Comparison of ENCODE assay signal across 26 mouse cellular contexts in genomic region chr2:152556655-152557054, GRCm38 (mm10). TPM values are rescaled to one million over a fixed set of nuclear protein-coding genes. Genes with fewer than 3 reads are reported as not detected.
"Had no signal": no experiment of that assay in that cellular context is flagged by ENCODE, and none has a peak within 500 bp of the region (broad histone marks: within the 10 kb centered on the region; RNA-seq: fewer than 3 reads in every experiment).

No protein-coding gene starts in this region.

- DNase-seq: liver, postnatal 0 days; lung, adult 2 months; lung, postnatal 14 days; lung, postnatal 36 days; right cerebral cortex, postnatal 14 days; thymus, adult 2 months; thymus, postnatal 25 days; thymus, postnatal 4 days had no signal

- H3K9me3 ChIP-seq: lung, embryonic 15.5 days; midbrain, embryonic 13.5 days; midbrain, embryonic 15.5 days; neural tube, embryonic 13.5 days; neural tube, embryonic 15.5 days; stomach, embryonic 15.5 days had no signal

- H3K4me3 ChIP-seq: lung, embryonic 15.5 days; megakaryocyte, embryonic 14.5 days; midbrain, embryonic 13.5 days; midbrain, embryonic 15.5 days; neural tube, embryonic 13.5 days; neural tube, embryonic 15.5 days; stomach, embryonic 15.5 days had no signal

- H3K36me3 ChIP-seq: lung, embryonic 15.5 days; midbrain, embryonic 13.5 days; midbrain, embryonic 15.5 days; neural tube, embryonic 13.5 days; neural tube, embryonic 15.5 days; stomach, embryonic 15.5 days had no signal

- H3K27ac ChIP-seq: lung, embryonic 15.5 days; macrophage; midbrain, embryonic 13.5 days; midbrain, embryonic 15.5 days; neural tube, embryonic 13.5 days; neural tube, embryonic 15.5 days; stomach, embryonic 15.5 days; stomach, postnatal 0 days had no signal

- H3K4me1 ChIP-seq: neural tube, embryonic 13.5 days; stomach, embryonic 15.5 days had no signal

- H3K27me3 ChIP-seq: lung, embryonic 15.5 days; midbrain, embryonic 13.5 days; midbrain, embryonic 15.5 days; neural tube, embryonic 13.5 days; neural tube, embryonic 15.5 days; stomach, embryonic 15.5 days had no signal

- ATAC-seq: liver, postnatal 0 days; lung, postnatal 0 days; midbrain, embryonic 13.5 days; midbrain, embryonic 15.5 days had no signal

- H3K4me2 ChIP-seq: lung, embryonic 15.5 days; midbrain, embryonic 11.5 days; midbrain, embryonic 13.5 days; midbrain, embryonic 15.5 days; neural tube, embryonic 13.5 days; neural tube, embryonic 15.5 days; stomach, embryonic 15.5 days had no signal

- H3K9ac ChIP-seq: liver, postnatal 0 days; lung, embryonic 15.5 days; midbrain, embryonic 13.5 days; midbrain, embryonic 15.5 days; neural tube, embryonic 13.5 days; neural tube, embryonic 15.5 days; stomach, embryonic 15.5 days had no signal

RNA-seq across cellular contexts. Expression of gene Gm17416, which starts 12.5 kb away (rescaled TPM):
- total RNA-seq: megakaryocyte progenitor cell, adult 5-6 weeks; midbrain, postnatal 0 days; monocyte, adult 5-6 weeks had no signal
- polyA plus RNA-seq: liver, postnatal 0 days; lung, adult 2 months; lung, embryonic 15.5 days; lung, postnatal 0 days; macrophage; midbrain, embryonic 11.5 days; midbrain, embryonic 13.5 days; midbrain, embryonic 15.5 days; midbrain, postnatal 0 days; neural tube, embryonic 11.5 days; neural tube, embryonic 13.5 days; neural tube, embryonic 15.5 days; spleen, adult 2 months; stomach, embryonic 15.5 days; stomach, postnatal 0 days; testis, adult 2 months; thymus, adult 2 months; urinary bladder, adult 2 months had no signal

RNA-seq across cellular contexts. Expression of gene Defb21, which starts 15.9 kb away (rescaled TPM):
- total RNA-seq: megakaryocyte progenitor cell, adult 5-6 weeks; midbrain, postnatal 0 days; monocyte, adult 5-6 weeks had no signal
- polyA plus RNA-seq: liver, postnatal 0 days; lung, adult 2 months; lung, embryonic 15.5 days; lung, postnatal 0 days; macrophage; midbrain, embryonic 11.5 days; midbrain, embryonic 13.5 days; midbrain, embryonic 15.5 days; midbrain, postnatal 0 days; neural tube, embryonic 11.5 days; neural tube, embryonic 13.5 days; neural tube, embryonic 15.5 days; spleen, adult 2 months; stomach, embryonic 15.5 days; stomach, postnatal 0 days; thymus, adult 2 months; urinary bladder, adult 2 months had no signal

RNA-seq across cellular contexts. Expression of gene Defb29, which starts 16.8 kb away (rescaled TPM):
- total RNA-seq: megakaryocyte progenitor cell, adult 5-6 weeks; midbrain, postnatal 0 days; monocyte, adult 5-6 weeks had no signal
- polyA plus RNA-seq: liver, postnatal 0 days; lung, adult 2 months; lung, embryonic 15.5 days; lung, postnatal 0 days; macrophage; midbrain, embryonic 11.5 days; midbrain, embryonic 13.5 days; midbrain, embryonic 15.5 days; midbrain, postnatal 0 days; neural tube, embryonic 11.5 days; neural tube, embryonic 13.5 days; neural tube, embryonic 15.5 days; spleen, adult 2 months; stomach, embryonic 15.5 days; stomach, postnatal 0 days; testis, adult 2 months; thymus, adult 2 months; urinary bladder, adult 2 months had no signal

RNA-seq across cellular contexts. Expression of gene Defb19, which starts 23.5 kb away (rescaled TPM):
- total RNA-seq: megakaryocyte progenitor cell, adult 5-6 weeks; midbrain, postnatal 0 days; monocyte, adult 5-6 weeks had no signal
- polyA plus RNA-seq: liver, postnatal 0 days; lung, adult 2 months; lung, embryonic 15.5 days; macrophage; midbrain, embryonic 11.5 days; midbrain, embryonic 13.5 days; midbrain, embryonic 15.5 days; midbrain, postnatal 0 days; neural tube, embryonic 11.5 days; neural tube, embryonic 13.5 days; neural tube, embryonic 15.5 days; spleen, adult 2 months; stomach, embryonic 15.5 days; stomach, postnatal 0 days; urinary bladder, adult 2 months had no signal

RNA-seq across cellular contexts. Expression of gene Defb28, which starts 38.6 kb away (rescaled TPM):
- total RNA-seq: megakaryocyte progenitor cell, adult 5-6 weeks; midbrain, postnatal 0 days; monocyte, adult 5-6 weeks had no signal
- polyA plus RNA-seq: liver, postnatal 0 days; lung, adult 2 months; lung, embryonic 15.5 days; lung, postnatal 0 days; macrophage; midbrain, embryonic 11.5 days; midbrain, embryonic 13.5 days; midbrain, embryonic 15.5 days; midbrain, postnatal 0 days; neural tube, embryonic 11.5 days; neural tube, embryonic 13.5 days; neural tube, embryonic 15.5 days; spleen, adult 2 months; stomach, embryonic 15.5 days; stomach, postnatal 0 days; testis, adult 2 months; thymus, adult 2 months; urinary bladder, adult 2 months had no signal
